Mouse (Mus musculus): ENCODE data around the gene Rabggtb.

GRCm38 (mm10) chr3:153935878-153936277 lies 23.1 kb upstream of the Rabggtb start:
- TF ChIP-seq GATA1 (IDR thresholded peaks at IDR 0.05; ENCODE audit: borderline replicate concordance, low read length) (no peak), FLI1 (IDR thresholded peaks at IDR 0.05; ENCODE audit: low read length) (no peak)

Measured in megakaryocyte, embryonic 14.5 days (primary cell).